Mouse (Mus musculus) cerebellum, adult 8-10 months (tissue): Measurements from ENCODE around the gene Elmod1.

ENCODE experiments used
- DNase-seq: peaks from one replicate; pipeline ENCODE4 v3.0.0; 2022

Gene Elmod1

DNA sequence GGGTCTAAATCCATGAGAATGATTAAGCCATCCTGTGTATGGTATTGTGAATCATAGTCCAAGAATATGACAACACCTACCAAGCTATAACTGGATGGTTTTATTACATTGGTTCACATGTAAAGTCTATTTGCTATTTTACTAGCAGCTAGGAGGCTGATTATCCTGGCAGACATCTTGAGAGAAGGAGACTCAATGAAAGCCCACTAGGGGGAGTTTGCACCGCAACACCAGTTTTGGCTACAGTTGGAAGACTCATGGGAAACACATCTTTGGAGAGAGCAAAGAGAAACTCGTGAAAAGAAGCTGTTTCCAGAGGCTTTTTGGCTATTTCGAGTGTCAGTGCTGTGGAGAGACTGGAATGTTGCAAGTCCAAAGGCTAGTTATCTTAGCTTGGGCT, 69.7 kb downstream of the Elmod1 start:
- no peak for DNase-seq

DNA sequence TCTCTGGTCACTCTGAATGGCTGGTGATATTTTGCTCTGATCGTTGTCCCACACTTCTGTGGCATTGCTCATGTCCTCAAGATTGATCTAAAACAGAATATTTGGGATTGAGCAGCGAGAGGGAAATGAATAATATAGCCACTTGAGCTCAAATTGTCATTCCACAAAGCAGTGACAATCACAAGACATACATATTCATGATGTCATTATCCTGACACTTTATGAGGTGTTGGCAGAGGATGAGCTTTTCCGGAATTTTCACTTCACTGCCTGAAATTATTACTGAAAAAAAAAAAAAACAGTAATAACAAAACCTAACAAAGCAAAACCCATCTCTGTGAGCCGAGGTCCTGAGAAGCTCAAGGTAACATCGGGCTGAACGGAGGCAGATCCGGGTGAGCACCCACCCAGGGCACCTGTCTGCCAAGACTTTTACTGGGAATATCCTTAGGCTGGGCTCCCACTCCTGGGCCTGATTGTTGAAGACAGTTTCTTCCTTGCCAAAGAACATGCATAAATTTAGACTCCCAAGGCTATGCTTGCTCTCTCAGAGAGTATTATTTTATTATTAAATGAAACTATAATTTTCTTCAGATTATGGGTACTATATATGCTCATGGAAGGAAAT, 71.8 kb downstream of the Elmod1 start:
- no peak for DNase-seq

GRCm38 (mm10) chr9:53899836-53900235, 75.3 kb downstream of the Elmod1 start:
- no peak for DNase-seq

DNA sequence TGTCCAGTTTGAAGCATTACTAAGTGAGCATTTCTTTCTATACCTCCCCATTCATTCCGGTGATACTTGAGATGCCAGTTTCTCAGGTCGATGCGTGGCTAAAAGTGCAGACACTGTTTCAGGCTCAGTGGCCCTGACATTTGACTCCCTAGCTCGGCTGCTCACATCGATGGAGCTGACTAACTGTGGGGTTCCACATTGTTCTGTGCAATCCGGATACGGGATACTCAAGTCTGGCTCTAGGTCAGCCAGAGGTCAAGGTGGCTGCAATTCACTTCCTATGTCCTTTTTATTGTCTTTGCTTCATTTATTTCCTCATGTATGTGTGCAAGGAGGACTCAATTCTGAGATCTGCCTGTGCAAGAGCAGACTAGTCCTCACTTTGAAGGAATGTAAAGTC, 79.3 kb downstream of the Elmod1 start:
- no peak for DNase-seq

DNA sequence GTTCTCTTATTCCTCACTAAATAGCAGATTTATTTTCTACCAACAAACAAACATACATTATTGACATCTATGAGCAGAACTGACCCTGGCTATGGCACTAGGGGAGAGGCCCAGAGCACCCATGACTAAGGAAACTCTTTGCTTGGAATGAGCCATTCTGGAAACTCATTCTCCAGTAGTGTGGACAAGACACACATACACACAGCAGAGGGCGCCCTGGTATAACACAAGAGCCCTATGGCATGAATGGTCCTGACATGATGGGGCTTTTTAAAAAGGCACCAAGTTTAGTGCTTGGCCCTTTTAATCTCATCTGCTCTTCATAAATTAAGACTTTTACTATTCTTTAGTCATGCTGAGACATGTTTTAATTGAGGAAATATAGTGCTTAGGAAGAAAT, 85.0 kb downstream of the Elmod1 start:
- peak; percentile 31 for DNase-seq

GRCm38 (mm10) chr9:53883588-53884280, 91.4 kb downstream of the Elmod1 start:
- DNase-seq, result no peak

- no peak for DNase-seq
Measured at GRCm38 (mm10) chr9:53877423-53877822, 97.7 kb downstream of the Elmod1 start.

DNA sequence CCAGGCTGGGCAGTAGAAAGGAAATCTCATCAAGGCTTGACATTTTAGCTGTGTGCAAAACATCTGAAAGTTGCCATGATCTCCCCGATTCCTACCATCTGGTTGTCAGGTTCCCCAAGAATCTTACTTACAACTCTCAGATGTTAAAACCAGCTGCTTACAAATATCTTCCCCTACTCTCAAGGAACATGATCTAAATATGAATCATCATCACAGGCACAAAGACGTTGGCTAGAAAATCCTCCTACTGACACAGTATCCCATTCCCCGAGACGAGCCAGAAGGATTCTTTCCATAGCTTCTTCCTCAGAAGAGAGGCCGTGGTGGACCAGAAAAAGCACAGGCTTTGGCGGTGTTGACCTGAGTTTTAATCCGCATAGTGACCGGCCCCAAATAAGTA, 101.9 kb downstream of the Elmod1 start:
- DNase-seq, result no peak
